Mouse (Mus musculus) heart, postnatal 0 days (tissue): ENCODE results near the gene Ssbp2. TPM values are rescaled to one million over a fixed set of nuclear protein-coding genes. Genes with fewer than 3 reads are reported as not detected.

Source experiments
- ATAC-seq: fragments of 200-750 bp; cut with Nextera tagmentation; 2 replicates; pipeline ENCODE4 v1.8.0; 2017; ENCODE audit warnings: low read depth, moderate number of reproducible peaks, moderate library complexity; ENCODE audit not compliant: insufficient read depth
- DNase-seq: peaks from one replicate; pipeline ENCODE4 v3.0.0-alpha.2; 2016; ENCODE audit warnings: low spot score
- H3K27ac ChIP-seq: fragments of 300-500 bp; sonication (generic); 2 replicates; pipeline ENCODE4 v1.5.1; 2014; ENCODE audit warnings: low read depth, mild to moderate bottlenecking
- H3K27me3 ChIP-seq: fragments of 300-500 bp; sonication (generic); 2 replicates; pipeline ENCODE4 v1.6.1; 2014; ENCODE audit warnings: low read length, mixed read lengths; ENCODE audit not compliant: control insufficient read depth, insufficient read depth
- H3K36me3 ChIP-seq: fragments of 300-500 bp; sonication (generic); replicated peaks from 2 replicates; pipeline ENCODE4 v1.6.1; 2014; ENCODE audit warnings: low read length, mixed read lengths; ENCODE audit not compliant: control insufficient read depth, insufficient read depth
- H3K4me1 ChIP-seq: fragments of 300-500 bp; sonication (generic); 2 replicates; pipeline ENCODE4 v1.6.1; 2014; ENCODE audit warnings: antibody characterized with exemption; ENCODE audit not compliant: control insufficient read depth, insufficient read depth
- H3K4me2 ChIP-seq: fragments of 300-500 bp; sonication (generic); 2 replicates; pipeline ENCODE4 v1.6.1; 2014; ENCODE audit warnings: low read depth, mild to moderate bottlenecking, low read length, moderate library complexity
- H3K4me3 ChIP-seq: fragments of 300-500 bp; sonication (generic); 2 replicates; pipeline ENCODE4 v1.5.1; 2014; ENCODE audit warnings: low read depth, low read length
- H3K9ac ChIP-seq: fragments of 300-500 bp; sonication (generic); replicated peaks from 2 replicates; pipeline ENCODE4 v1.6.1; 2014; ENCODE audit warnings: low read depth, low read length, mixed read lengths
- H3K9me3 ChIP-seq: fragments of 300-500 bp; sonication (generic); replicated peaks from 2 replicates; pipeline ENCODE4 v1.6.1; 2016; ENCODE audit warnings: low read length; ENCODE audit not compliant: control insufficient read depth
- CTCF ChIP-seq: IDR thresholded peaks from 2 replicates; pipeline ENCODE4 v1.5.1; 2016; ENCODE audit warnings: antibody characterized with exemption, control low read depth, low read depth
- EP300 ChIP-seq: IDR thresholded peaks from 2 replicates; pipeline ENCODE4 v1.6.1; 2016; ENCODE audit warnings: antibody characterized with exemption, low read depth
- WGBS: fragments of 180-500 bp; shearing (Covaris S2); extraction: QIAGEN DNeasy Blood & Tissue Kit; methylation state at CpG from one replicate; pipeline ENCODE4 v1.1.7; 2014; 5-methylcytosine and 5-hydroxymethylcytosine counted together
- polyA plus RNA-seq: library from polyadenylated mRNA; unstranded; fragments of >200 nt; fragmentation: Nextera tagmentation; extraction: Ambion mirVana; gene quantifications from 2 replicates; pipeline ENCODE4 v1.2.1, GENCODE M21; 2015
- total RNA-seq: library from RNA; depleted of rRNA; stranded (reverse); fragments of >200 nt; gene quantifications from 2 replicates; pipeline ENCODE4 v1.2.3, GENCODE M21; 2014; ENCODE audit warnings: low replicate concordance

The Ssbp2 gene
- total and polyA plus RNA-seq, 2 experiments from 2014 or later = 70.8 to 74.2 TPM

DNA sequence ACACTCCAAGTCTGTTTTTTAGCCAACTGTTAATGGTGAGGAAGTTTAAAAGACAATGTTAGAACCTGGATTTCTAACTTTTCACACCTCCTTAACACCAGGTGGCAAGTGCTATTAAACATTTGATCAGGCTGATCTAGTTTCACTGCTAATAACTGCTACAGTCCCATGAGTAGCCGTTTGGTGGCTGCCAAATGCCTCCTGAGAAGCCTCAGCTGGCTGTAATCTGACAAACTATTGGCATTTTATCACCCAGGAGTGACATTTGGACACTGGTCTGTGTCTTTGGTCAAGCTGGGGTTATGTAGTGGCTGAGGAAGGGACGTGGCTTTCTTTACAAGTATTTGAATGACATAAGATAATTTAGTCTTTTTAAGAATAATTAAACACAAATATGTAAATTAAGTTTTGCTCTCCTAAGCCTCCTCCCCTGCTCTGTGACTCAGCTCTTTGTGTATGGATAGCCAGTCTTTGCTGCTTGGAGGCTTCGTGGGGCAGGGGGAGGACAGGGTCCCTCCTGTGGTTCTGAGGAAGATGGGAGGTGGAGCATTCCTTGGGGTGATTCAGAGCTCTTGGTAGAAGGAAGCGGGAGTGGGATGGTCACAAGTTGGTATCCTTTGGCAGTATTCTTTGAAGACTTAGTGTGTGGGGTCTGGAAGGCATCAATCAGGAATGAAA is 60.1 kb downstream of the Ssbp2 start:
- WGBS = 36% methylated on average over 4 of the region's 4 CpGs

GRCm38 (mm10) chr13:91520968-91521367 is 60.9 kb downstream of the Ssbp2 start:
- DNase-seq (no peak), ATAC-seq (no peak)
- no peak for TF ChIP-seq EP300
- no peaks in the 10 kb centered on the region for H3K36me3 ChIP-seq
- no peak overlapping the region for H3K4me2 ChIP-seq
- H3K9me3 ChIP-seq = no peaks in the 10 kb centered on the region
- WGBS = 100% methylated on average over 1 of the region's 1 CpGs
- no peaks in the 10 kb centered on the region for H3K4me1 ChIP-seq
- no peak overlapping the region for H3K4me3 ChIP-seq
- H3K27me3 ChIP-seq = no peaks in the 10 kb centered on the region
- H3K9ac ChIP-seq = no peak overlapping the region
- H3K27ac ChIP-seq = no peak overlapping the region

More for the DNA sequence above, 60.1 kb downstream of the Ssbp2 start:
- Histone ChIP-seq H3K27me3 (no peaks in the 10 kb centered on the region), H3K4me2 (no peak overlapping the region), H3K27ac (no peak overlapping the region), H3K4me1 (no peaks in the 10 kb centered on the region), H3K9me3 (no peaks in the 10 kb centered on the region), H3K36me3 (no peaks in the 10 kb centered on the region), H3K4me3 (no peak overlapping the region), H3K9ac (no peak overlapping the region)
- TF ChIP-seq CTCF (no peak), EP300 (no peak)
- ATAC-seq = no peak
- no peak for DNase-seq

- no peaks in the 10 kb centered on the region for H3K9me3 ChIP-seq
- H3K4me2 ChIP-seq = no peak overlapping the region
- 84% methylated on average over 12 of the region's 12 CpGs for WGBS
- no peak for DNase-seq
- no peak overlapping the region for H3K9ac ChIP-seq
- no peaks in the 10 kb centered on the region for H3K27me3 ChIP-seq
- H3K36me3 ChIP-seq = no peaks in the 10 kb centered on the region
- TF ChIP-seq EP300 = no peak
- no peak for TF ChIP-seq CTCF
- no peak for ATAC-seq
- no peaks in the 10 kb centered on the region for H3K4me1 ChIP-seq
- no peak overlapping the region for H3K4me3 ChIP-seq
- no peak overlapping the region for H3K27ac ChIP-seq
Measured at GRCm38 (mm10) chr13:91526058-91526457, 66.0 kb downstream of the Ssbp2 start.

GRCm38 (mm10) chr13:91529821-91530220 is 69.7 kb downstream of the Ssbp2 start:
- ATAC-seq = no peak

GRCm38 (mm10) chr13:91536711-91537110 is 76.6 kb downstream of the Ssbp2 start:
- Histone ChIP-seq H3K36me3 (peaks cover 8% of the 10 kb centered on the region; the same call in 1 of the 2 replicates), H3K4me1 (no peaks in the 10 kb centered on the region; the same call in 1 of the 2 replicates), H3K4me2 (no peak overlapping the region), H3K4me3 (no peak overlapping the region), H3K27me3 (no peaks in the 10 kb centered on the region), H3K27ac (no peak overlapping the region), H3K9me3 (no peaks in the 10 kb centered on the region; the same call in 1 of the 2 replicates), H3K9ac (no peak overlapping the region)
- TF ChIP-seq CTCF = no peak
- no peak for TF ChIP-seq EP300
- 68% methylated on average over 3 of the region's 3 CpGs for WGBS
- DNase-seq (no peak), ATAC-seq (no peak)

More at GRCm38 (mm10) chr13:91529821-91530220, 69.7 kb downstream of the Ssbp2 start:
- TF ChIP-seq CTCF (no peak), EP300 (no peak)
- Histone ChIP-seq H3K4me2 (no peak overlapping the region), H3K27me3 (no peaks in the 10 kb centered on the region), H3K9ac (no peak overlapping the region), H3K4me1 (no peaks in the 10 kb centered on the region), H3K36me3 (peaks cover 8% of the 10 kb centered on the region; the same call in 1 of the 2 replicates), H3K4me3 (no peak overlapping the region), H3K27ac (no peak overlapping the region), H3K9me3 (no peaks in the 10 kb centered on the region; the same call in 1 of the 2 replicates)
- WGBS = 88% methylated on average over 3 of the region's 3 CpGs
- no peak for DNase-seq
